Mouse (Mus musculus) hindbrain, postnatal 0 days (tissue): ENCODE results near the gene Arl4c. TPM values are rescaled to one million over a fixed set of nuclear protein-coding genes. Genes with fewer than 3 reads are reported as not detected.

Experiments used
- ATAC-seq: fragments of 200-750 bp; cut with Nextera tagmentation; 2 replicates; pipeline ENCODE4 v1.8.0; 2017; ENCODE audit warnings: mild to moderate bottlenecking, moderate TSS enrichment, moderate library complexity
- DNase-seq: peaks from one replicate; pipeline ENCODE4 v3.0.0-alpha.2; 2015; ENCODE audit warnings: low spot score
- H3K27ac ChIP-seq: fragments of 300-500 bp; sonication (generic); 2 replicates; pipeline ENCODE4 v1.5.1; 2014; ENCODE audit warnings: mild to moderate bottlenecking
- H3K27me3 ChIP-seq: fragments of 300-500 bp; sonication (generic); 2 replicates; pipeline ENCODE4 v1.6.1; 2014; ENCODE audit warnings: low read length, mixed read lengths; ENCODE audit not compliant: insufficient read depth
- H3K36me3 ChIP-seq: fragments of 300-500 bp; sonication (generic); 2 replicates; pipeline ENCODE4 v1.6.1; 2014; ENCODE audit warnings: low read length, mixed read lengths; ENCODE audit not compliant: insufficient read depth
- H3K4me1 ChIP-seq: fragments of 300-500 bp; sonication (generic); 2 replicates; pipeline ENCODE4 v1.6.1; 2014; ENCODE audit warnings: antibody characterized with exemption, low read length, mixed read lengths; ENCODE audit not compliant: insufficient read depth
- H3K4me2 ChIP-seq: fragments of 300-500 bp; sonication (generic); 2 replicates; pipeline ENCODE4 v1.6.1; 2014; ENCODE audit warnings: low read depth, mild to moderate bottlenecking, low read length, moderate library complexity, mixed read lengths
- H3K4me3 ChIP-seq: fragments of 300-500 bp; sonication (generic); 2 replicates; pipeline ENCODE4 v1.5.1; 2014; ENCODE audit warnings: low read length
- H3K9ac ChIP-seq: fragments of 300-500 bp; sonication (generic); replicated peaks from 2 replicates; pipeline ENCODE4 v1.6.1; 2014; ENCODE audit warnings: mild to moderate bottlenecking, low read length, moderate library complexity, mixed read lengths
- H3K9me3 ChIP-seq: fragments of 300-500 bp; sonication (generic); 2 replicates; pipeline ENCODE4 v1.6.1; 2016; ENCODE audit warnings: low read length, mixed read lengths
- CTCF ChIP-seq: IDR thresholded peaks from 2 replicates; pipeline ENCODE4 v1.5.1; 2016; ENCODE audit warnings: antibody characterized with exemption, control low read depth, low read depth
- WGBS: fragments of 180-500 bp; shearing (Covaris S2); extraction: QIAGEN DNeasy Blood & Tissue Kit; methylation state at CpG from one replicate; pipeline ENCODE4 v1.1.7; 2014; 5-methylcytosine and 5-hydroxymethylcytosine counted together
- polyA plus RNA-seq: library from polyadenylated mRNA; unstranded; fragments of >200 nt; fragmentation: Nextera tagmentation; extraction: Ambion mirVana; gene quantifications from 2 replicates; pipeline ENCODE4 v1.2.1, GENCODE M21; 2015
- total RNA-seq: library from RNA; depleted of rRNA; stranded (reverse); fragments of >200 nt; gene quantifications from 2 replicates; pipeline ENCODE4 v1.2.3, GENCODE M21; 2014

The Arl4c gene
- total and polyA plus RNA-seq, 2 experiments from 2014 or later: 34.7 to 69.3 TPM

DNA sequence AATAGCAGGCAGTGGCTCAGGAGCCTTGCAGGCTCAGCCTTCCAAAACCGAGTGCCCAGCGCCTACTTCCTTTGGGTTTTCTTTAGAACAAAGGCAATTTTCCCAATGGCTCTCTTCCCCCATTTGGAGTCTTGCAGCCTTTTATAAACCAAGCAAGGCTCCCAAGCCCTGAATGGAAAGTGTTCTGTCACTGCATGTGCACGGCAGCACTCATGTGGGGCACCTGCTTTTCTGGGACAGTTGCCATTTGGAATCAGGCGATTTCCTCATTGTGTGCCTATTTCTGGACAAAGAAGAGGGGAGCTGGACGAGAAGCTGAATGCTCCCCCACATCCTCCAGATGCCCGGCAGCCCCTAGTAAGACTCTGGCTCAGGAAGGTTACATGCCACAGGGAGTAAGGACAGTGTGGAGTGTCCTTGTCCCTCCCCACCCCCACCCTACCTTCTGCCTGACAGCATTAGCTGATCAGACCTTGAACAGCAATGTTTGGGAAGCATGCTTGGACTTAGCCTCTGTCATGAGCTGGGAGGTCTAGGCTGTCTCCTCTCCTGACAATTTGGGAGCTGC, 43.6 kb downstream of the Arl4c start:
- DNase-seq (peak; percentile 79), ATAC-seq (peak; percentile 69)
- no peaks in the 10 kb centered on the region for H3K4me1 ChIP-seq
- no peaks in the 10 kb centered on the region for H3K36me3 ChIP-seq
- TF ChIP-seq CTCF: no peak
- no peaks in the 10 kb centered on the region for H3K27me3 ChIP-seq
- H3K9ac ChIP-seq: no peak overlapping the region
- 27% methylated on average over 6 of the region's 6 CpGs for WGBS
- H3K9me3 ChIP-seq: no peaks in the 10 kb centered on the region
- H3K27ac ChIP-seq: no peak overlapping the region
- no peak overlapping the region for H3K4me2 ChIP-seq
- H3K4me3 ChIP-seq: no peak overlapping the region

DNA sequence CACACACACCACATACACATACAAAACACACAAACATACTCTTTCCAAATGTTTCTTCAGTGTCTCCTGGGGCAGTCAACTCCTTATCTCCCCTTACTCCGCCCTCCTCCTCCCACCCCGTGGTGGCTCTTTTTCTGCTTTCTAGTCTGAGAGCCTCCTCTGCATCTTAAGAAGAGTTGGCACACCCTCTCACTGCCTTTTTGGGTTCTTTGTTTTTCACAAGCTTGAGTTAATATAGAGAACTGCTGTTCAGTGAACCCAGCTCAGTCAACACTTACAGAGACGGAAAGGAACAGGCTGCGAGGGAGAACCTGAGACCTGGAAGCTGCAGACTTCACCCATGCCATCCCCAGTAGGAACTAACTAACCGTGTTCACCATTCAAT, 45.9 kb downstream of the Arl4c start:
- Histone ChIP-seq H3K4me2 (no peak overlapping the region), H3K4me1 (no peaks in the 10 kb centered on the region), H3K9me3 (no peaks in the 10 kb centered on the region), H3K27ac (no peak overlapping the region), H3K27me3 (no peaks in the 10 kb centered on the region), H3K9ac (no peak overlapping the region), H3K4me3 (no peak overlapping the region), H3K36me3 (no peaks in the 10 kb centered on the region)
- ATAC-seq (no peak), DNase-seq (no peak)
- WGBS: 65% methylated on average over 5 of the region's 5 CpGs
- no peak for TF ChIP-seq CTCF

GRCm38 (mm10) chr1:88655473-88656095, 46.4 kb downstream of the Arl4c start:
- no peak overlapping the region for H3K4me3 ChIP-seq
- TF ChIP-seq CTCF: no peak
- no peak for DNase-seq
- no peaks in the 10 kb centered on the region for H3K36me3 ChIP-seq
- 88% methylated on average over 3 of the region's 3 CpGs for WGBS
- no peaks in the 10 kb centered on the region for H3K4me1 ChIP-seq
- no peak for ATAC-seq
- H3K9ac ChIP-seq: no peak overlapping the region
- H3K27ac ChIP-seq: no peak overlapping the region
- no peaks in the 10 kb centered on the region for H3K27me3 ChIP-seq
- H3K4me2 ChIP-seq: no peak overlapping the region
- no peaks in the 10 kb centered on the region for H3K9me3 ChIP-seq

- 87% methylated on average over 9 of the region's 9 CpGs for WGBS
These were observed 47.2 kb downstream of the Arl4c start for GRCm38 (mm10) chr1:88654521-88655472.

DNA sequence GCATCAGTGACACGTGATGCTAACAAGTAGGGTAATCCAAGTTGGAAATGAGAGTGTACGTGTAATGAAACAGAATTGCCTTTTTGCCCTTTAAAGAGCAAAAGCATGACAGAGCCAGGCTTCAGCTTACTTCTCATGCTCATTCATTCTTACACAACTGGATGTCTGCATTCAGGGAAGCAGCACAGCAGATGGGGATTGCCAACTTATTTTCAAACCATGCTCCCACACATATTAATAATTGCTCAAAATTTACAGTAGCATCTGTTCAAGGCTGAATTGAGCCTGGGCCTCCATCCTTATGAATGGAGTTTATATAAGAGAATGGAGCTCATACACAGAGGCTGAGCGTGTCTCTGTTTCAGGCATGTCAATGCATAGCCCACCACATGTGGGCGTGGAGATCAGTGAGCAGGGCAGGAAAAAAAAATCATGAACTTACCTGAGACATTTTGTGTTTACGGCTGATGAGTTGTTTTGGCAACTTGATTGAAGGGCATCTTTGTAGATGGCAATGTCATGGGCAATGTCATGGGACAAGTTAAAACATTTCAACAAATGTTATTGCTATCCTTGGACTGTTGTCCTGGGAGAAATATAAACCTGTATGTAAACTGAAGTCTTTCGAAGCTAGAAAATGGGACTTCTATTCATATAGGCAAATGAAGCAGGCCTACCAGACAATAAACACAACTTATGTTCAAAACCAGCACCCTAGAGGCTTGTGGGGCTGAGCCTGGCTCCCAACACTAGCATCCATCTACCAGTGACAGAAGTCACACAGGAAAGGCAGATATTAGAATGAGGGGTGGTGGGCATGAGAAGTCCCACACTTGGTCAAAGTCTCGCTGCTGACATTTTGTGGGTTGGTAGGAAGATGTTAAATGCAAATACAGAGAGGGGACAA, 48.2 kb downstream of the Arl4c start:
- Histone ChIP-seq H3K36me3 (no peaks in the 10 kb centered on the region), H3K4me2 (no peak overlapping the region), H3K27ac (no peak overlapping the region), H3K4me1 (no peaks in the 10 kb centered on the region), H3K9me3 (no peaks in the 10 kb centered on the region), H3K27me3 (no peaks in the 10 kb centered on the region), H3K4me3 (no peak overlapping the region), H3K9ac (no peak overlapping the region)
- DNase-seq (no peak), ATAC-seq (no peak)
- TF ChIP-seq CTCF: no peak
- 87% methylated on average over 7 of the region's 7 CpGs for WGBS

More at GRCm38 (mm10) chr1:88654521-88655472, 47.2 kb downstream of the Arl4c start:
- Histone ChIP-seq H3K4me3 (no peak overlapping the region), H3K27ac (no peak overlapping the region), H3K9ac (no peak overlapping the region), H3K27me3 (no peaks in the 10 kb centered on the region), H3K9me3 (no peaks in the 10 kb centered on the region), H3K36me3 (no peaks in the 10 kb centered on the region), H3K4me2 (no peak overlapping the region), H3K4me1 (no peaks in the 10 kb centered on the region)
- no peak for TF ChIP-seq CTCF
- DNase-seq (no peak), ATAC-seq (no peak)

DNA sequence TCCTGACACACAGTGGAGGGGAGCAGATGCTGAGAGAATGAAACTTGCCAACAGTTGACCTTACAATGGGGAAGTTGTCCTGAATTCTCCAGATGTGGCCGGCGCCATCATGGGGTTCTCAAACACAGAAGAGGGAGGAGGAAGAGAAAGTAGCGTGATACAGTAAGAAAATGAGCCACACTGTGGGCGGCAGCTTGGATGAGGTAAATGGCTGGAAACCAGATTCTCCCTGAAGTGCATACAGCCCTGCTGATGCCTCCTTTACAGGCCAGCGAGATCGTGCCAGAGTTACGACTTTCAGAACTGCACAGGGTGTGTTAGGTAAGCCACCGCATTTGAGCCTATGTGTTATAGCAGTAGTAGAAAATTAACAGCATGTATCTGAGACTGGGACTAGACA, 49.3 kb downstream of the Arl4c start:
- WGBS: 84% methylated on average over 8 of the region's 8 CpGs

More for the DNA sequence above, 49.3 kb downstream of the Arl4c start:
- Histone ChIP-seq H3K4me3 (no peak overlapping the region), H3K4me1 (no peaks in the 10 kb centered on the region), H3K27me3 (no peaks in the 10 kb centered on the region), H3K9ac (no peak overlapping the region), H3K36me3 (no peaks in the 10 kb centered on the region), H3K27ac (no peak overlapping the region), H3K9me3 (no peaks in the 10 kb centered on the region), H3K4me2 (no peak overlapping the region)
- TF ChIP-seq CTCF: no peak
- DNase-seq (no peak), ATAC-seq (no peak)
